Mouse (Mus musculus) heart, adult 2 months (tissue): ENCODE data around the gene Mcrs1. TPM values are rescaled to one million over a fixed set of nuclear protein-coding genes. Genes with fewer than 3 reads are reported as not detected.
A peak's percentile ranks its signal among the peaks of the same experiment; 100 is the strongest.

Experiments
- DNase-seq, 2 experiments: peaks; one replicate each; pipeline ENCODE4 v3.0.0; 2021
- H3K27ac ChIP-seq: fragments of 200-600 bp; 2 replicates; pipeline ENCODE4 v1.8.1; 2022
- H3K27me3 ChIP-seq: fragments of 200-500 bp; 2 replicates; pipeline ENCODE4 v1.6.1; 2012; ENCODE audit warnings: mild to moderate bottlenecking, low read length, inconsistent platforms, mixed read lengths; ENCODE audit not compliant: control insufficient read depth, insufficient read depth
- H3K36me3 ChIP-seq: fragments of 200-500 bp; 2 replicates; pipeline ENCODE4 v1.6.1; 2012; ENCODE audit warnings: low read length, inconsistent platforms; ENCODE audit not compliant: control insufficient read depth, insufficient read depth
- H3K4me1 ChIP-seq: fragments of 200-500 bp; 2 replicates; pipeline ENCODE4 v1.6.1; 2011; ENCODE audit warnings: low read length; ENCODE audit not compliant: control insufficient read depth, insufficient read depth
- H3K4me3 ChIP-seq: fragments of 200-600 bp; 2 replicates; pipeline ENCODE4 v1.8.1; 2022
- H3K79me2 ChIP-seq: fragments of 200-500 bp; replicated peaks from 2 replicates; pipeline ENCODE4 v1.6.1; 2012; ENCODE audit warnings: mild to moderate bottlenecking, inconsistent platforms, low read length, moderate library complexity, mixed read lengths; ENCODE audit not compliant: control insufficient read depth, insufficient read depth
- H3K9ac ChIP-seq: fragments of 200-500 bp; 2 replicates; pipeline ENCODE4 v1.6.1; 2012; ENCODE audit warnings: low read depth, mild to moderate bottlenecking, control low read depth, inconsistent platforms, low read length, mixed read lengths
- CTCF ChIP-seq: fragments of 200-600 bp; IDR thresholded peaks from 2 replicates; pipeline ENCODE4 v1.8.1; 2022; ENCODE audit warnings: antibody characterized with exemption, mild to moderate bottlenecking, moderate library complexity
- EP300 ChIP-seq: fragments of 200-500 bp; IDR thresholded peaks from 2 replicates; pipeline ENCODE4 v1.6.1; 2011; ENCODE audit warnings: low read depth, low read length, control low read depth; ENCODE audit not compliant: insufficient read depth
- POLR2A ChIP-seq: fragments of 200-500 bp; IDR thresholded peaks from 2 replicates; pipeline ENCODE4 v1.6.1; 2011; ENCODE audit warnings: mild to moderate bottlenecking, low read depth, low read length, control low read depth; ENCODE audit not compliant: insufficient read depth
- WGBS: fragments of 180-500 bp; shearing (Covaris S2); methylation state at CpG from one replicate; pipeline ENCODE4 v1.1.7; 2018; 5-methylcytosine and 5-hydroxymethylcytosine counted together
- intact Hi-C: fragments of 180-260 bp; cut with DNase I; formaldehyde crosslinking; loops from one replicate; pipeline ENCODE4 v1.15.1; 2025
- polyA plus RNA-seq: library from polyadenylated mRNA; depleted of rRNA; stranded (reverse); fragments of >200 nt; gene quantifications from 2 replicates; pipeline ENCODE4 v1.2.3, GENCODE M21; 2012
- total RNA-seq, 2 experiments: library from RNA; stranded (reverse); gene quantifications; 2 replicates each; pipeline ENCODE4 v1.2.3; 2021

Gene Mcrs1
- total and polyA plus RNA-seq, 3 experiments, result 44.2 to 62.1 (median 52.3) TPM

- H3K4me1 ChIP-seq, result no peaks in the 10 kb centered on the region; the same call in none of the 2 replicates
- intact Hi-C loops, result no loop called here
- H3K9ac ChIP-seq, result no peak overlapping the region
- H3K4me3 ChIP-seq, result no peak overlapping the region
- WGBS, result 88% methylated on average over 11 of the region's 11 CpGs
- H3K79me2 ChIP-seq, result no peaks in the 10 kb centered on the region
- no peaks in the 10 kb centered on the region for H3K27me3 ChIP-seq
- no peak overlapping the region for H3K27ac ChIP-seq
- TF ChIP-seq CTCF (no peak), POLR2A (no peak), EP300 (no peak)
- DNase-seq, result no peak
- no peaks in the 10 kb centered on the region for H3K36me3 ChIP-seq
These were observed 38.8 kb upstream of the Mcrs1 start for GRCm38 (mm10) chr15:99290586-99290985.

GRCm38 (mm10) chr15:99285189-99285535, 33.4 kb upstream of the Mcrs1 start:
- H3K4me1 ChIP-seq, result no peaks in the 10 kb centered on the region
- no peaks in the 10 kb centered on the region for H3K27me3 ChIP-seq
- no peak for DNase-seq
- H3K4me3 ChIP-seq, result no peak overlapping the region
- no peaks in the 10 kb centered on the region for H3K36me3 ChIP-seq
- 66% methylated on average over 8 of the region's 8 CpGs for WGBS
- no peak overlapping the region for H3K27ac ChIP-seq
- H3K9ac ChIP-seq, result no peak overlapping the region
- TF ChIP-seq CTCF, result no peak
- TF ChIP-seq EP300, result no peak
- H3K79me2 ChIP-seq, result no peaks in the 10 kb centered on the region
- intact Hi-C loops, result no loop called here

- no peak overlapping the region for H3K9ac ChIP-seq
- 51% methylated on average over 14 of the region's 14 CpGs for WGBS
- H3K4me1 ChIP-seq, result no peaks in the 10 kb centered on the region
- no peaks in the 10 kb centered on the region for H3K27me3 ChIP-seq
- DNase-seq, result peak in 1 of 2 experiments; percentile 27
- no peaks in the 10 kb centered on the region for H3K79me2 ChIP-seq
- H3K27ac ChIP-seq, result no peak overlapping the region
- TF ChIP-seq EP300 (no peak), CTCF (no peak), POLR2A (no peak)
- no peak overlapping the region for H3K4me3 ChIP-seq
- no peaks in the 10 kb centered on the region for H3K36me3 ChIP-seq
- intact Hi-C loops, result no loop called here
These were observed 32.9 kb upstream of the Mcrs1 start for GRCm38 (mm10) chr15:99284527-99285188.

GRCm38 (mm10) chr15:99283456-99283855, 31.7 kb upstream of the Mcrs1 start:
- no peaks in the 10 kb centered on the region for H3K79me2 ChIP-seq
- H3K36me3 ChIP-seq, result no peaks in the 10 kb centered on the region
- peak in 1 of 2 experiments; percentile 11 for DNase-seq
- WGBS, result 62% methylated on average over 10 of the region's 10 CpGs
- TF ChIP-seq CTCF, result peak; percentile 66
- no peak for TF ChIP-seq POLR2A
- TF ChIP-seq EP300, result no peak
- H3K27me3 ChIP-seq, result no peaks in the 10 kb centered on the region
- H3K4me3 ChIP-seq, result no peak overlapping the region
- H3K27ac ChIP-seq, result no peak overlapping the region
- no peak overlapping the region for H3K9ac ChIP-seq
- intact Hi-C loops, result no loop called here
- H3K4me1 ChIP-seq, result no peaks in the 10 kb centered on the region

- no peaks in the 10 kb centered on the region for H3K4me1 ChIP-seq
- no peak overlapping the region for H3K27ac ChIP-seq
- TF ChIP-seq CTCF, result no peak
- H3K79me2 ChIP-seq, result no peaks in the 10 kb centered on the region
- DNase-seq, result no peak
- no peak overlapping the region for H3K4me3 ChIP-seq
- intact Hi-C loops, result no loop called here
- H3K27me3 ChIP-seq, result no peaks in the 10 kb centered on the region
- 75% methylated on average over 7 of the region's 7 CpGs for WGBS
- no peaks in the 10 kb centered on the region for H3K36me3 ChIP-seq
- no peak overlapping the region for H3K9ac ChIP-seq
These were observed 26.5 kb upstream of the Mcrs1 start for GRCm38 (mm10) chr15:99278271-99278670.

GRCm38 (mm10) chr15:99276095-99276494, 24.3 kb upstream of the Mcrs1 start:
- Histone ChIP-seq H3K36me3 (no peaks in the 10 kb centered on the region), H3K27me3 (no peaks in the 10 kb centered on the region), H3K9ac (no peak overlapping the region), H3K27ac (no peak overlapping the region), H3K79me2 (no peaks in the 10 kb centered on the region), H3K4me1 (no peaks in the 10 kb centered on the region), H3K4me3 (no peak overlapping the region)
- TF ChIP-seq CTCF, result no peak
- no peak for TF ChIP-seq POLR2A
- TF ChIP-seq EP300, result no peak
- 83% methylated on average over 8 of the region's 8 CpGs for WGBS
- intact Hi-C loops, result no loop called here
- no peak for DNase-seq
